Mouse (Mus musculus): ENCODE measurements around the gene Gfpt2. TPM values are rescaled to one million over a fixed set of nuclear protein-coding genes. Genes with fewer than 3 reads are reported as not detected.

The Gfpt2 gene
- 3.8 and 4.3 TPM in 2 replicates for polyA plus RNA-seq (2015; fragmentation: Nextera tagmentation; extraction: Ambion mirVana)

DNA sequence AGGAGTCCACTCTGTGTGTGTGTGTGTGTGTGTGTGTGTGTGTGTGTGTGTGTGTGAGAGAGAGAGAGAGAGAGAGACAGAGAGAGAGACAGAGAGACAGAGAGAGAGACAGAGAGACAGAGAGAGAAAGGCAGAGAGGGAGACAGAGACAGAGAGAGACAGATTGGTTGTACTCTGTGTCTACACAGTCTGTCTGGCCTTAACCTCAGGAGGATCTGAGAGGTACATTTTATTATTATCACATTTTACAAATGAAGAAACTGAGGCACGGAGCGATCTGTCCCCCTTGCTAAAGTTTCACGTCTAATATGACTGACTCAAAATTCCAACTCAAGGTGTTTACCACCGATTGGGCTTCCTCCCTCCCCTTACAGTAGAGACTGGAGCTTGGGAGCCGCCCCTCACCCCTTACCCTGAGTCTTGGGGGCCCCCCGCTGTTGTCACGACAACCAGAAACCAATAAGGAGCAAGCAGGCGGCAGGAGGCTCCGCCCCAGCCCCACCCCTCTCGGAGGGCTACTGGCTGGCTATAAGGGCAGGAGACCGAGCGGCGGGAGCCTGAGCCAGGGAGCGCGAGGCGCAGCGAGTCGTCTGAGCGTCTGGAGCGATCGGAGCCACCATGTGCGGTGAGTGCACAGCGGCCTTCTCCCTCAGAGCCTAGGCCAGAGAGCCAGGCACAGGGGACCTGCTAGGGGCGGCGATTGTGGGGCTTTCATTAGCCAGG is at the start of gene Gfpt2:
Gene Gfpt2, plus strand, starts transcription at position 560 of the 723 bp plus-strand sequence.

GRCm38 (mm10) chr11:49846401-49847070 is 52.6 kb downstream of the Gfpt2 start, which contains the start of gene Mapk9:
TSS of gene Mapk9 (plus strand) at chr11:49846751.

Small RNA genes within 50 kb of the gene (microRNA-seq; reads per million reads assigned to microRNA genes)
- not detected for gene Gm23813

Other genes starting within 250 kb of the Gfpt2 start
- gene Olfr1380, start 237.3 kb upstream of the Gfpt2 start, polyA plus RNA-seq (2015; fragmentation: Nextera tagmentation; extraction: Ambion mirVana): not detected in 2 replicates
- gene Flt4, start 184.9 kb upstream of the Gfpt2 start, polyA plus RNA-seq (2015; fragmentation: Nextera tagmentation; extraction: Ambion mirVana): 0.95 and 1.4 TPM in 2 replicates
- 0.53 and 1.1 TPM in 2 replicates for gene Scgb3a1, start 130.6 kb upstream of the Gfpt2 start, polyA plus RNA-seq (2015; fragmentation: Nextera tagmentation; extraction: Ambion mirVana)
- gene Cnot6, start 81.5 kb upstream of the Gfpt2 start, polyA plus RNA-seq (2015; fragmentation: Nextera tagmentation; extraction: Ambion mirVana): 26.5 and 29.1 TPM in 2 replicates
- 75.0 and 81.6 TPM in 2 replicates for gene Mapk9, start 52.6 kb downstream of the Gfpt2 start, polyA plus RNA-seq (2015; fragmentation: Nextera tagmentation; extraction: Ambion mirVana)
- 32.9 and 36.5 TPM in 2 replicates for gene Rasgef1c, start 107.7 kb downstream of the Gfpt2 start, polyA plus RNA-seq (2015; fragmentation: Nextera tagmentation; extraction: Ambion mirVana)
- gene Rnf130, start 231.2 kb downstream of the Gfpt2 start, polyA plus RNA-seq (2015; fragmentation: Nextera tagmentation; extraction: Ambion mirVana): 61.4 and 71.2 TPM in 2 replicates

All from neural tube, postnatal 0 days (tissue).